Mouse (Mus musculus): ENCODE measurements around the gene Git2.

Git2 gene

GRCm38 (mm10) chr5:114796299-114797012 is 21.1 kb upstream of the Git2 start:
- DNase-seq, result no peak

- no peak for DNase-seq
These were observed 20.3 kb upstream of the Git2 start for GRCm38 (mm10) chr5:114795653-114796052.

GRCm38 (mm10) chr5:114795231-114795630 is 19.9 kb upstream of the Git2 start:
- no peak for DNase-seq

GRCm38 (mm10) chr5:114794609-114795008 is 19.3 kb upstream of the Git2 start:
- DNase-seq, result no peak

- DNase-seq, result no peak
These were observed 18.0 kb upstream of the Git2 start for GRCm38 (mm10) chr5:114793317-114793716.

GRCm38 (mm10) chr5:114785196-114785595 is 9.9 kb upstream of the Git2 start:
- DNase-seq, result no peak

- DNase-seq, result no peak
These were observed 9.4 kb upstream of the Git2 start for GRCm38 (mm10) chr5:114784622-114785165.

- DNase-seq, result peak in 1 of 2 experiments; percentile 61
These were observed 8.3 kb upstream of the Git2 start for GRCm38 (mm10) chr5:114783405-114784163.

- DNase-seq, result no peak
These were observed 7.7 kb upstream of the Git2 start for GRCm38 (mm10) chr5:114782991-114783390.

GRCm38 (mm10) chr5:114780912-114781311 is 5.6 kb upstream of the Git2 start:
- DNase-seq, result no peak

- DNase-seq, result peak in 1 of 2 experiments; percentile 50
These were observed 4.7 kb upstream of the Git2 start for GRCm38 (mm10) chr5:114779956-114780489.

GRCm38 (mm10) chr5:114776174-114776573 is 857 bp upstream of the Git2 start:
- DNase-seq, result no peak

GRCm38 (mm10) chr5:114774403-114775051 is 790 bp downstream of the Git2 start, which contains the start of gene Ankrd13a:
Gene Ankrd13a, plus strand, starts transcription at chr5:114774677.
- peak; percentile 79 to 83 for DNase-seq

- peak in 1 of 2 experiments; percentile 51 for DNase-seq
These were observed 1.5 kb downstream of the Git2 start for GRCm38 (mm10) chr5:114773780-114774179.

GRCm38 (mm10) chr5:114773211-114773710 is 2.1 kb downstream of the Git2 start:
- peak; percentile 96 to 97 for DNase-seq

- peak; percentile 77 to 80 for DNase-seq
These were observed 2.7 kb downstream of the Git2 start for GRCm38 (mm10) chr5:114772456-114773203.

GRCm38 (mm10) chr5:114771796-114772195 is 3.5 kb downstream of the Git2 start:
- DNase-seq, result no peak

- peak; percentile 38 to 43 for DNase-seq
These were observed 5.5 kb downstream of the Git2 start for GRCm38 (mm10) chr5:114769786-114770185.

GRCm38 (mm10) chr5:114767185-114767584 is 8.1 kb downstream of the Git2 start:
- DNase-seq, result no peak

GRCm38 (mm10) chr5:114766686-114767085 is 8.6 kb downstream of the Git2 start:
- no peak for DNase-seq

- DNase-seq, result no peak
These were observed 10.2 kb downstream of the Git2 start for GRCm38 (mm10) chr5:114764812-114765735.
